Mouse (Mus musculus) CH12.LX (cell line): ENCODE data around the gene Zbtb22. TPM values are rescaled to one million over a fixed set of nuclear protein-coding genes. Genes with fewer than 3 reads are reported as not detected.
A peak's percentile ranks its signal among the peaks of the same experiment; 100 is the strongest.
"Not testable (repeated sequence)": the region's sequence is repeated elsewhere in the genome, so short reads cannot be mapped to it uniquely, and the experiment has no call there.

Source experiments
- DNase-seq: peaks from one replicate; pipeline ENCODE4 v3.0.0-alpha.2; 2013; ENCODE audit errors: extremely low read depth
- H3K27ac ChIP-seq: 2 replicates; pipeline ENCODE4 v1.5.1; 2012; ENCODE audit warnings: low read depth, mild to moderate bottlenecking, control low read depth, moderate library complexity; ENCODE audit not compliant: insufficient read depth
- H3K27me3 ChIP-seq: replicated peaks from 2 replicates; pipeline ENCODE3; 2012; ENCODE audit warnings: inconsistent platforms
- H3K36me3 ChIP-seq, 2 experiments: replicated peaks in 1 of 2; 2 replicates each; pipeline versions ENCODE3 to v1.6.1; 2012; ENCODE audit warnings: inconsistent platforms in 1 of 2, low read length in 1 of 2, mild to moderate bottlenecking in 1 of 2, mixed read lengths in 1 of 2, moderate library complexity in 1 of 2; ENCODE audit not compliant: control insufficient read depth in 1 of 2, insufficient read depth in 1 of 2
- H3K4me1 ChIP-seq, 2 experiments: 2 replicates each; pipeline ENCODE4 v1.6.1; 2012; ENCODE audit warnings: inconsistent platforms in 1 of 2, moderate library complexity in 1 of 2; ENCODE audit not compliant: insufficient read depth in 2 of 2, control insufficient read depth in 1 of 2
- H3K4me2 ChIP-seq: 2 replicates; pipeline ENCODE4 v1.6.1; 2012; ENCODE audit warnings: low read depth, mild to moderate bottlenecking, control low read depth; ENCODE audit not compliant: poor library complexity, insufficient read depth, severe bottlenecking
- H3K4me3 ChIP-seq, 3 experiments: fragments of 150-350 bp in 1 of 3; sonication (generic) in 1 of 3; replicated peaks in 1 of 3; 2 replicates each; pipeline versions ENCODE3 to v1.5.1; 2011 to 2012; ENCODE audit warnings: low read depth in 2 of 3, low read length in 2 of 3, mild to moderate bottlenecking in 2 of 3, moderate library complexity in 2 of 3, control low read depth in 1 of 3, improper control_type of control experiment in 1 of 3, inconsistent platforms in 1 of 3, mixed read lengths in 1 of 3; ENCODE audit not compliant: poor library complexity in 1 of 3
- H3K79me2 ChIP-seq: replicated peaks from 2 replicates; pipeline ENCODE4 v1.6.1; 2012; ENCODE audit warnings: mild to moderate bottlenecking, moderate library complexity; ENCODE audit not compliant: control insufficient read depth, poor library complexity, insufficient read depth, severe bottlenecking; ENCODE audit errors: extremely low read depth
- H3K9ac ChIP-seq: 2 replicates; pipeline ENCODE4 v1.6.1; 2012; ENCODE audit warnings: low read depth, mild to moderate bottlenecking, control low read depth, moderate library complexity; ENCODE audit not compliant: insufficient read depth
- H3K9me3 ChIP-seq: replicated peaks from 2 replicates; pipeline ENCODE3; 2012; ENCODE audit warnings: low read length, inconsistent platforms, mixed read lengths
- BHLHE40 ChIP-seq: IDR thresholded peaks from 2 replicates; pipeline ENCODE4 v1.6.1; 2011; ENCODE audit warnings: mild to moderate bottlenecking, low read depth, low read length, improper control_type of control experiment
- CHD1 ChIP-seq: IDR thresholded peaks from 2 replicates; pipeline ENCODE4 v1.6.1; 2012; ENCODE audit warnings: low read depth, low read length, improper control_type of control experiment, inconsistent platforms
- CHD2 ChIP-seq: IDR thresholded peaks from 2 replicates; pipeline ENCODE4 v1.6.1; 2011; ENCODE audit warnings: low read length, improper control_type of control experiment
- CTCF ChIP-seq, 2 experiments: IDR thresholded peaks in 1 of 2; conservative IDR thresholded peaks in 1 of 2; 2 replicates each; pipeline ENCODE4 v1.5.1; 2011 to 2012; ENCODE audit warnings: low read depth in 2 of 2, low read length in 2 of 2, improper control_type of control experiment in 1 of 2, inconsistent platforms in 1 of 2, mild to moderate bottlenecking in 1 of 2, moderate library complexity in 1 of 2
- E2F4 ChIP-seq: IDR thresholded peaks from 2 replicates; pipeline ENCODE4 v1.6.1; 2011; ENCODE audit warnings: low read depth, low read length, improper control_type of control experiment; ENCODE audit not compliant: insufficient replicate concordance
- ELF1 ChIP-seq: IDR thresholded peaks from 2 replicates; pipeline ENCODE4 v1.6.1; 2014; ENCODE audit warnings: low read depth, mild to moderate bottlenecking, inconsistent platforms, low read length, improper control_type of control experiment
- ETS1 ChIP-seq: conservative IDR thresholded peaks from 2 replicates; pipeline ENCODE4 v1.6.1; 2012; ENCODE audit warnings: low read depth, mild to moderate bottlenecking, inconsistent platforms, low read length, improper control_type of control experiment, moderate library complexity
- IRF4 ChIP-seq: IDR thresholded peaks from 2 replicates; pipeline ENCODE4 v1.6.1; 2014; ENCODE audit warnings: low read depth, mild to moderate bottlenecking, inconsistent platforms, low read length, improper control_type of control experiment
- JUN ChIP-seq: IDR thresholded peaks from 2 replicates; pipeline ENCODE4 v1.6.1; 2011; ENCODE audit warnings: low read depth, mild to moderate bottlenecking, low read length, improper control_type of control experiment, moderate library complexity; ENCODE audit not compliant: insufficient read depth
- KAT2A ChIP-seq: IDR thresholded peaks from 2 replicates; pipeline ENCODE4 v1.6.1; 2012; ENCODE audit warnings: low read length, improper control_type of control experiment, inconsistent platforms; ENCODE audit not compliant: insufficient replicate concordance
- MAFK ChIP-seq: IDR thresholded peaks from 2 replicates; pipeline ENCODE4 v1.6.1; 2011; ENCODE audit warnings: low read length, improper control_type of control experiment; ENCODE audit not compliant: insufficient replicate concordance
- MEF2A ChIP-seq: IDR thresholded peaks from 2 replicates; pipeline ENCODE4 v1.6.1; 2014; ENCODE audit warnings: low read depth, mild to moderate bottlenecking, inconsistent platforms, low read length, improper control_type of control experiment, borderline replicate concordance
- MXI1 ChIP-seq: IDR thresholded peaks from 2 replicates; pipeline ENCODE4 v1.6.1; 2011; ENCODE audit warnings: mild to moderate bottlenecking, low read depth, low read length, improper control_type of control experiment
- PAX5 ChIP-seq: IDR thresholded peaks from 2 replicates; pipeline ENCODE4 v1.6.1; 2012; ENCODE audit warnings: low read length, inconsistent platforms, mixed read lengths
- RCOR1 ChIP-seq: conservative IDR thresholded peaks from 2 replicates; pipeline ENCODE4 v1.6.1; 2012; ENCODE audit warnings: low read depth, mild to moderate bottlenecking, inconsistent platforms, low read length, improper control_type of control experiment
- TCF12 ChIP-seq: IDR thresholded peaks from 2 replicates; pipeline ENCODE4 v1.6.1; 2014; ENCODE audit warnings: low read depth, mild to moderate bottlenecking, inconsistent platforms, low read length, improper control_type of control experiment
- UBTF ChIP-seq: IDR thresholded peaks from 2 replicates; pipeline ENCODE4 v1.6.1; 2012; ENCODE audit warnings: low read depth, mild to moderate bottlenecking, inconsistent platforms, low read length, improper control_type of control experiment, moderate library complexity
- USF1 ChIP-seq: IDR thresholded peaks from 2 replicates; pipeline ENCODE4 v1.6.1; 2014; ENCODE audit warnings: low read depth, mild to moderate bottlenecking, inconsistent platforms, low read length, improper control_type of control experiment
- USF2 ChIP-seq: conservative IDR thresholded peaks from 2 replicates; pipeline ENCODE4 v1.6.1; 2011; ENCODE audit warnings: low read depth, low read length, improper control_type of control experiment
- ZC3H11A ChIP-seq: IDR thresholded peaks from 2 replicates; pipeline ENCODE4 v1.6.1; 2012; ENCODE audit warnings: low read depth, mild to moderate bottlenecking, inconsistent platforms, low read length, improper control_type of control experiment
- dilution Hi-C: fragments of 300-500 bp; cut with MboI; formaldehyde crosslinking; loops from 2 replicates; pipeline ENCODE4 v1.14.3; 2020; ENCODE audit warnings: low sequenced_read_pairs; ENCODE audit not compliant: extremely low pct_unique_long_range_greater_than_20kb, extremely low pct_ligation_motif_present
- in situ Hi-C: fragments of 300-500 bp; cut with MboI; formaldehyde crosslinking; loops from 3 replicates; pipeline ENCODE4 v1.14.3; 2019; ENCODE audit warnings: low sequenced_read_pairs, low pct_ligation_motif_present, low pct_unique_long_range_greater_than_20kb, mixed read lengths
- polyA plus RNA-seq: library from polyadenylated mRNA; unstranded; fragments of >175 nt; gene quantifications from 2 replicates; pipeline ENCODE4 v1.2.1, GENCODE M21; 2012; ENCODE audit warnings: low read depth; ENCODE audit not compliant: insufficient read length
- total RNA-seq, 2 experiments: library from RNA; depleted of rRNA; stranded (reverse); fragments of 300-350 nt in 1 of 2; fragments of >200 nt in 1 of 2; gene quantifications; 2 replicates each; pipeline ENCODE4 v1.2.3; 2012 to 2014

Gene Zbtb22
- total and polyA plus RNA-seq, 3 experiments, result 11.7 to 23.5 (median 20.3) TPM

DNA sequence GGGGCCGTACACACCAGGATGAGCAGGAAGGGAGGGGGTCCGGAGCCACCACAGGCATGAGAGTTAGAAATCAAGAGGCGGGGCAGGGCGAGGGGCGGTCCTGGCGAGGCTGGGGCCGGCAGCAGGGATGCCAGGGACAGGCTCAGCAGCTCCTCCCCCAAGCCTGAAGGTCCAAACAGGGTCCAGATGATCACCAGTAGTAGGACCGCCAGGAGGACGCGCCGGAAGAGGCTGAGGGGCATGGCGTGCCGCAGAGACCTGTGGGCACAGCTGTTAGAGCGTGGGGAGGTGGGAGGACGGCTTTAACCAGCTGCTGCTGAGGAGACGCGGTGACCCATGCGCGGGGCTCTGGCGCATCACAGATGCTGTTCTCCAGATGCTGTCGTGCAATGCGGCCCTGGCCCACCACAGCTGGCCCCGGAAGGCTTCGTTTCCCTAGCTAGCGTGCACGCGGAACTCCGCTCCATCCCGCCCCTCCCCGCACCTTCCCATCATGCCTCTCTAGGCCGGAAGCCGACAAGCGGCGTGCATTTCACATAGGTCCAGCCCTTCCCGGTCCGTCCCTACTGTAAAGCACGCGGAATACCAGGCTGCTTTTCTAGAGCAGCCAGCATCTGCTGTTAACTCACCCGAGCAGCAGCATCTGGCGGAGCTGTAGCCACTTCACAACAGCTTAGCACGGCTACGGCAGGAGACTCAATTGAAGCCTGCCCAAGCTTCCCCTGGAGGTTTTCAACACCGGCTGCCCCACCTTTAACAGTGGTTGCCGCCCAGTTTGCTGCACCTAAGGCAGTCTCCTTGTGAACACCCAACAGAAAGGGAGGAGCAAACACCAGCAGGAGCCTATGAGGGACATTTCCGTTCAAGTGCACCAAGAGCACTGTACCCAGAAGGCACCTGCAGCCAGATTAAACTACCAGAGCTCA is 35.6 kb downstream of the Zbtb22 start, which contains the start of gene B3galt4 (continued):
- TF ChIP-seq RCOR1 (no peak), USF2 (no peak), PAX5 (no peak), ZC3H11A (no peak), CHD2 (0 out of 2 replicates have a peak, but pooled peaks have one; percentile 79), CHD1 (no peak), ELF1 (peak; percentile 78), ETS1 (no peak), USF1 (no peak), MXI1 (peak; percentile 64; the same call in 1 of the 2 replicates), CTCF (conservative IDR thresholded peaks at IDR 0.05 in 1 of 2, IDR thresholded peaks at IDR 0.05 in 1 of 2; ENCODE audit: low read depth in 2 of 2, low read length in 2 of 2) (no peak), E2F4 (no peak), KAT2A (0 out of 2 replicates have a peak, but pooled peaks have one; percentile 31), BHLHE40 (0 out of 2 replicates have a peak, but pooled peaks have one; percentile 26), MAFK (no peak), TCF12 (0 out of 2 replicates have a peak, but pooled peaks have one; percentile 20), UBTF (no peak), MEF2A (peak; percentile 48; the same call in 1 of the 2 replicates), JUN (no peak), IRF4 (no peak)

DNA sequence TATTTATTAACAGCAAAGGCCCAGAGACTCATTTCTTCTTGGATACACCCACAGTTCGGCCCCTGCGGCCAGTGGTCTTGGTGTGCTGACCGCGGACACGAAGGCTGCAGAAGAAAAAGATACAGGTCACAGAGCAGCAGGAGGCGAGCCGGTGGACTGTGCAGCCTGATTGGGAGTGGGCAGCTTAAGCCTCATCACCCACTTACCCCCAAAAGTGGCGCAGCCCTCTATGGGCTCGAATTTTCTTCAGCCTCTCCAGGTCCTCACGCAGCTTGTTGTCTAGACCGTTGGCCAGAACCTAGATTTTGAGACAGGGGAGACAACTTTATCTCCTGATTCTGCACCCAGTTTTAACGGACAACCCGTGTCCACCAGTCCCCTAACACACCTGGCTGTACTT is 36.3 kb downstream of the Zbtb22 start:
- Histone ChIP-seq H3K4me1 (peaks cover 4 to 23% of the 10 kb centered on the region in 2 experiments; a peak in 2 of 4 replicates), H3K36me3 (peaks cover 59 to 74% of the 10 kb centered on the region in 2 experiments), H3K4me2 (peak overlapping the region; percentile 59), H3K79me2 (peaks cover 29% of the 10 kb centered on the region), H3K4me3 (peak overlapping the region in 1 of 3 experiments; percentile 53)
- H3K9ac ChIP-seq, H3K27ac ChIP-seq, H3K27me3 ChIP-seq, DNase-seq, in situ Hi-C loops, dilution Hi-C loops, H3K9me3 ChIP-seq: not testable (repeated sequence)
